Mouse (Mus musculus) midbrain, embryonic 12.5 days (tissue): ENCODE measurements around the gene Inpp5a. TPM values are rescaled to one million over a fixed set of nuclear protein-coding genes. Genes with fewer than 3 reads are reported as not detected.

Source experiments
- ATAC-seq: fragments of 200-750 bp; cut with Nextera tagmentation; 2 replicates; pipeline ENCODE4 v1.8.0; 2017; ENCODE audit warnings: low read depth, moderate TSS enrichment, moderate library complexity; ENCODE audit not compliant: low FRiP score
- H3K27ac ChIP-seq: fragments of 300-500 bp; sonication (generic); replicated peaks from 2 replicates; pipeline ENCODE4 v1.5.1; 2016; ENCODE audit warnings: mild to moderate bottlenecking
- H3K27me3 ChIP-seq: fragments of 300-500 bp; sonication (generic); 2 replicates; pipeline ENCODE4 v1.6.1; 2016; ENCODE audit warnings: mild to moderate bottlenecking
- H3K36me3 ChIP-seq: fragments of 300-500 bp; sonication (generic); 2 replicates; pipeline ENCODE4 v1.6.1; 2016
- H3K4me1 ChIP-seq: fragments of 300-500 bp; sonication (generic); 2 replicates; pipeline ENCODE4 v1.6.1; 2016
- H3K4me2 ChIP-seq: fragments of 300-500 bp; sonication (generic); replicated peaks from 2 replicates; pipeline ENCODE4 v1.6.1; 2016; ENCODE audit warnings: mild to moderate bottlenecking, moderate library complexity
- H3K4me3 ChIP-seq: fragments of 300-500 bp; sonication (generic); 2 replicates; pipeline ENCODE4 v1.5.1; 2016; ENCODE audit warnings: mild to moderate bottlenecking
- H3K9ac ChIP-seq: fragments of 300-500 bp; sonication (generic); replicated peaks from 2 replicates; pipeline ENCODE4 v1.6.1; 2016; ENCODE audit warnings: mild to moderate bottlenecking, moderate library complexity
- H3K9me3 ChIP-seq: fragments of 300-500 bp; sonication (generic); 2 replicates; pipeline ENCODE4 v1.6.1; 2016; ENCODE audit warnings: mild to moderate bottlenecking
- WGBS: fragments of 180-500 bp; shearing (Covaris S2); methylation state at CpG from one replicate; pipeline ENCODE4 v1.1.7; 2016; 5-methylcytosine and 5-hydroxymethylcytosine counted together
- polyA plus RNA-seq: library from polyadenylated mRNA; unstranded; fragments of >200 nt; fragmentation: Nextera tagmentation; extraction: Ambion mirVana; gene quantifications from 2 replicates; pipeline ENCODE4 v1.2.1, GENCODE M21; 2016

The Inpp5a gene
- 22.5 and 24.8 TPM in 2 replicates for polyA plus RNA-seq

DNA sequence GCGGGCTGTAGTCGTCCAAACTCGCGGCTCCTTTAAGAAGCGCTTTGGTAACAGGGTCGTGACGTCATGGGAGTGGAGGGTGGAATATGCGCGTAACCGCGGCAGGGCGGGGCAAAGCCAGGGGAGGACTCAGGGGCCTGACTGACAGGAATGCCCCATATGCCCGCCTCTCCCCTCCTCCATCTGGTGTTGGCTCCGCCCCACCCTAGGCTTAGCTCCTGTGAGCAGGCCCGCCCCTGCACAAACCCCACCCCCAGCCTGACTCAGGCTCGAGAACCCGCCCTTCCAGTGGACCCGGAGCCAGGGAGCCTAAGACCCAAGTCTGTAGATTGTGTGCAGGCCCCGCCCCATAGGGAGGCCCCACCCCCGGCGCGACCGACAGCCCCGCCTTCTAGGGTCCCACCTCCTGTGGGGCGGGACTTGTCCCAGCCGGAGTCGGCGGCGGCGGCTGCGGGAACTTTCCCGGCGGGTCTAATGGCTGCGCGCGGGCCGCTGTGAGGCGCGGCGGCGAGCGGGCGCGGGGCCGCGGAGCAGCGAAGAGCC lies at the start of gene Inpp5a:
Gene Inpp5a (plus strand): TSS at position 440 of the 543 bp plus-strand sequence.
- ATAC-seq, result peak; percentile 98
- Histone ChIP-seq H3K27ac (peak within 1 kb of the TSS; percentile 69), H3K9me3 (no peaks in the 10 kb centered on the region), H3K36me3 (no peaks in the 10 kb centered on the region), H3K4me2 (peak within 1 kb of the TSS; percentile 71), H3K9ac (peak within 1 kb of the TSS; percentile 79), H3K27me3 (no peaks in the 10 kb centered on the region), H3K4me1 (peaks cover 19% of the 10 kb centered on the region), H3K4me3 (peak within 1 kb of the TSS; percentile 78)
- under 1% methylated on average over 33 of the region's 47 CpGs for WGBS

DNA sequence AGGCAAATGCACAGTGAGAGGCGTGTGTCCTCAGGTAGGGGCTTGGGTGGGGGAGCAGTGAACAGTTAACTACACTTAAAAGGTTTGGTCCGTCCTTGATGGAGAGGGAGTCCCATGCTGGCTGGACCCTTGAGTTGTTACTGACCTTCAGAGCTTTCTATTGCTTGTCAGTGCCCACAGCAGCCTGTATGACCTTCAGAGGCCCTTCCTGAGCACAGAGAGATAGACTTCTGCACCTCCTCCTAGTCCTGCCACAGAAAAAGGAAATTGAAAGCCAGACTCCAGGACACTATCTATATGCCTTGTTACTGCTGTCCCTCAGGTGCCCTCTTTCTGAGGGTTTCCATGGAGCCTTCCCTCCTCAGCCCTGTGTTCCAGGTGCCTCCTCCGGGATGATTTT lies 49.7 kb upstream of the Inpp5a start:
- ATAC-seq, result no peak

DNA sequence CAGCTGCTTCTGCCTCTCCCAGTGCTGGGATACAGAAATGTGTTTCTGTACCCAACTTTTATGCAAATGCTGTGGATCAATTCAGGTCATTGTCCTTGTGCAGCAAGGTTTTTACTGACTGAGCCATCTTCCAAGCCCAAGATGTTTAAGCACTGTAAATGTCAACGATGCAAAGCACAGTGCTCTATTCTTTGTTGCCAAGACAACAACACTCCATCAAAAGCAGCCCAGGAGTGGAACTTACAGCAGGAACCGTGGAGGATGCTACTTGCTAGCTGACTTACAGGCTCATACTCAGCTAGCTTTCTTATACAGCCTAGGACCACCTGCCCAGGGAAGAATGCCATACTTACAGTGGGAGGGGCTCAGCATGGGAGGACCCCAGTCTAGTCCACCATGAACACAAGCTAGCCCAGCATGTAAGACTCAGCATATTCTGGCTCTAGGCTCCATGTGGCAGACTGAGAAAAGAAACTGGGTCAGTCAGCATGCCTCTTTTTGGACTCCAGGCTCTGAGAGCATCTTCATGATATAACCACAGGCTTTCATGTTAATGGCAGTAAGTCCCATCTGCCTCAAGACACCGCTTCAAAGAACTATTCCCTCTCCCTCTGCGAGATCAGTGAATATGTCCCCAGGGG lies 47.8 kb upstream of the Inpp5a start:
- Histone ChIP-seq H3K9me3 (no peaks in the 10 kb centered on the region), H3K36me3 (no peaks in the 10 kb centered on the region)
- 63% methylated on average over 4 of the region's 4 CpGs for WGBS

More for the DNA sequence above, 49.7 kb upstream of the Inpp5a start:
- H3K9me3 ChIP-seq, result no peaks in the 10 kb centered on the region; the same call in 1 of the 2 replicates
- H3K4me1 ChIP-seq, result 0 out of 2 replicates have a peak, but pooled peaks cover 3% of the 10 kb centered on the region
- 84% methylated on average over 3 of the region's 3 CpGs for WGBS
- H3K4me3 ChIP-seq, result no peak overlapping the region
- H3K9ac ChIP-seq, result no peak overlapping the region
- no peak overlapping the region for H3K4me2 ChIP-seq
- H3K36me3 ChIP-seq, result no peaks in the 10 kb centered on the region
- no peaks in the 10 kb centered on the region for H3K27me3 ChIP-seq
- H3K27ac ChIP-seq, result no peak overlapping the region

DNA sequence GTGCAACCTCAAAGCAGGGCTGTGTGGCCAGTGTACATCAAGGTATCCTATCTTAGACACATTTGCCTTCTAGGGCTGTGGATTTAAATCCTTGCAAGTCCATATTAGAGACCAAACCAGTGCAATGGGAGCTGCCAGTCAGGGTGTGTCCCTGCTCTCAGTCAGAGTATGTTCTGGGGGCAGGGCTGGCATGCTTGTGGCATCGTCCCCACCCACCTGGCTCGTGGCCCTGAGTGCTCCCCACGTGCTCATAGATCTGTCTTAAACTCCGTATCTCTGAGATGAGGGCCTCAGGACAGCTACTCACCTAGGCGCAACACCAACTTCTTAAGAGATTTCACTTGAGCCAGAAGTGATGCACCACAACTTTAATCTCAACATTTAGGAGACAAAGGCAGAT lies 46.1 kb upstream of the Inpp5a start:
- H3K4me3 ChIP-seq, result no peak overlapping the region
- WGBS, result 83% methylated on average over 5 of the region's 5 CpGs
- no peaks in the 10 kb centered on the region for H3K9me3 ChIP-seq
- H3K36me3 ChIP-seq, result no peaks in the 10 kb centered on the region
- no peak overlapping the region for H3K9ac ChIP-seq
- no peak for ATAC-seq
- no peak overlapping the region for H3K27ac ChIP-seq
- H3K27me3 ChIP-seq, result no peaks in the 10 kb centered on the region
- no peak overlapping the region for H3K4me2 ChIP-seq
- H3K4me1 ChIP-seq, result 0 out of 2 replicates have a peak, but pooled peaks cover 3% of the 10 kb centered on the region

More for the DNA sequence above, 47.8 kb upstream of the Inpp5a start:
- H3K27me3 ChIP-seq, result no peaks in the 10 kb centered on the region
- no peak overlapping the region for H3K9ac ChIP-seq
- no peak overlapping the region for H3K27ac ChIP-seq
- no peak overlapping the region for H3K4me3 ChIP-seq
- no peak overlapping the region for H3K4me2 ChIP-seq
- 0 out of 2 replicates have a peak, but pooled peaks cover 3% of the 10 kb centered on the region for H3K4me1 ChIP-seq
- no peak for ATAC-seq

DNA sequence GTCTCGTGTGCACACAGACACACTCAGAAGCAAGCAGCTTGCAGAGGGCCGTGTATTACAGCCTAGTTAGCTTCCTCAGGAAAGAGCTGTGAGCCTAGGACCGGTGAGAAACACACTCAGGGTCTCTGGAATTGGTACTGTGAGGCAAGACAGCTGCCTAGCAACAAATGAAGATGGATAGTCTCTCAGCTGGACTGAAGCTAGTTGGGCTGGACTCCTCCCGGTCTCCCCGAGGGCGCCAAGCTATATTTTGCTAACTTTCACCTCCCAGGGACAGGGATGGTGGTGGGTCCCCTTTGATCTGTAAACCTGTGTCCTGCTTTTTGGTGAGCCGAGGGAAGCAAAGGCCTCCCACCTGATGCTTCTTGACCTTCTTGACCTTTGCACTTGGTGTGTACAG lies 41.9 kb upstream of the Inpp5a start:
- Histone ChIP-seq H3K9ac (no peak overlapping the region), H3K27me3 (no peaks in the 10 kb centered on the region), H3K4me2 (no peak overlapping the region), H3K9me3 (no peaks in the 10 kb centered on the region), H3K4me3 (no peak overlapping the region), H3K27ac (no peak overlapping the region), H3K4me1 (no peaks in the 10 kb centered on the region), H3K36me3 (no peaks in the 10 kb centered on the region)
- 76% methylated on average over 7 of the region's 7 CpGs for WGBS
- no peak for ATAC-seq

DNA sequence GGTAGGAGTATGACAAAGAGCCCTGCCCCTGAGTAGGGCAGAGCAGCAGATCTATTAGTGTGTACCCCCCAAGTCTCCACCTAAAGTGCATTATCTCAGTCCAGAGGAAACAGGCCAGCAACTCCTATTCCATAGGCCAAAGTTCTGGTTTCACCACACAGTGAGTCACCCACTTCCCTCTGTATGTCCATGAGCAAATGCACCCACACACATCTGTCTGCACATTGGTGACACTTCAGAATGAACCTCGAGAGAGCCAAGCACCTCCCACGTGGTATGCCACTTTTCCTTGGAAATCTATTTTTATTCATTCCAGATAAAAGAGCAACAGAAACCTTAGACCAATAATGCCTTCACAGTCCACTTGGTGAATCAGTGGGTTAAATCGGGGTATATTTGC lies 38.3 kb upstream of the Inpp5a start:
- no peak for ATAC-seq
- H3K9ac ChIP-seq, result no peak overlapping the region
- H3K4me3 ChIP-seq, result no peak overlapping the region
- H3K4me1 ChIP-seq, result no peaks in the 10 kb centered on the region
- no peak overlapping the region for H3K27ac ChIP-seq
- H3K4me2 ChIP-seq, result no peak overlapping the region
- WGBS, result 84% methylated on average over 3 of the region's 3 CpGs
- no peaks in the 10 kb centered on the region for H3K9me3 ChIP-seq
- no peaks in the 10 kb centered on the region for H3K27me3 ChIP-seq
- H3K36me3 ChIP-seq, result no peaks in the 10 kb centered on the region

DNA sequence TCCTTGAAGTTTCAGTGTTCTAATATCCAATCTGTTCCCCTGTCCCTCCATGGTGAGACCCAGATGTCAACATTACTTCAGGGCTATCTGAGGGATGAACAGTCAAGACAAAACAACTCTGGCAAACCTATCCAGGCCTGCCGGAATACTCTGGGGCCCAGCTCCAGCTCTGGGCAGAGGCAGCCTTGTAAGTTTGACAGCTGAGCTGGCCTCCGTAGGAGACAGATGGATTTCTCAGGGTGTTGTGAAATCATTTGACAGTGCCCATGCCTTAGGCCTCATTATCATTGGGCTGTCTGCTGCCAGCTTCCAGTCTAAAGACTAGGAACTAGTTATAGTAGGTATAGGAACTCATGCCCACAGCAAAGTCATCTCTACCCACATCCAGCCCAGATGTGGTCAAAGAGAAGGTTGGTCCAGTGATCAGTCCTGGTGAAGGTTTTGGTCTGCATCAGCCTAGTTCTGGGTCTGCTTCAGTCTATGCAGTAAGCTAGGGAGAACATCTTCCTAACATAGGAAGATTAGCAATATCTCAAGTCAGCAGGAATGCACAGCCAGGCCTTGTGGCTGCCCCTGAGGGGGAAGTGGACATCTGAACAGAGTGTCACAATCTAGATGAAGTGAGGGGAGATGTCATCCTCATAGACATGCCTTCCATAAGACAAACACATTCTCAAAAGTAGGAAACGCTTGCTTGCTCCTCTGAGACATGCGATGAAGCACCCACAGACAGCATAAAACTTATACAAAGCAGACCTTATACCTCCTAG lies 34.4 kb upstream of the Inpp5a start:
- H3K4me1 ChIP-seq, result no peaks in the 10 kb centered on the region
- no peak for ATAC-seq
- H3K4me2 ChIP-seq, result no peak overlapping the region
- H3K9ac ChIP-seq, result no peak overlapping the region
- no peaks in the 10 kb centered on the region for H3K27me3 ChIP-seq
- H3K36me3 ChIP-seq, result no peaks in the 10 kb centered on the region
- H3K27ac ChIP-seq, result no peak overlapping the region
- no peaks in the 10 kb centered on the region for H3K9me3 ChIP-seq
- WGBS, result 96% methylated on average over 4 of the region's 4 CpGs
- H3K4me3 ChIP-seq, result no peak overlapping the region

DNA sequence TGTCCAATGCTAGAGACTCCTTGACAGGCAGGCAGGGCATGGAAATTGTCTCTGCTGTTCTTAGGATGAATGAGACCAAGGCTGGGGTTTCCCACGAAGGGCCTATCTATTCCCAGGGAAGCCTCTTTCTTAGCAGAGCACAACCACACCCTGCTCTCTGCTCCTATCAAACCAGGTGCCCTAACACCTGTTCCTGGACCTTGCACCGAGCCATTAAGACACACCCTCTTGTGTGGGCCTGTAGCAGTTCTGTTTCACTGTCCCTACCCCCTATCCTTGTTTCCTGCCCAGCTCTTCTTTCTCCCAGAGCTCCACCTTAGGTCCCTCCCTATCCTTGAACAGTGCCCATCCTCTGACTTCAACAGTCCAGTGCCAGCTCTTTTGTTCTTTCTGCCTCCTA lies 31.9 kb upstream of the Inpp5a start:
- H3K27ac ChIP-seq, result no peak overlapping the region
- WGBS, result 76% methylated on average over 2 of the region's 2 CpGs
- H3K36me3 ChIP-seq, result no peaks in the 10 kb centered on the region
- no peak overlapping the region for H3K4me3 ChIP-seq
- no peak overlapping the region for H3K4me2 ChIP-seq
- no peak overlapping the region for H3K9ac ChIP-seq
- H3K4me1 ChIP-seq, result no peaks in the 10 kb centered on the region
- H3K9me3 ChIP-seq, result no peaks in the 10 kb centered on the region
- no peak for ATAC-seq
- no peaks in the 10 kb centered on the region for H3K27me3 ChIP-seq

DNA sequence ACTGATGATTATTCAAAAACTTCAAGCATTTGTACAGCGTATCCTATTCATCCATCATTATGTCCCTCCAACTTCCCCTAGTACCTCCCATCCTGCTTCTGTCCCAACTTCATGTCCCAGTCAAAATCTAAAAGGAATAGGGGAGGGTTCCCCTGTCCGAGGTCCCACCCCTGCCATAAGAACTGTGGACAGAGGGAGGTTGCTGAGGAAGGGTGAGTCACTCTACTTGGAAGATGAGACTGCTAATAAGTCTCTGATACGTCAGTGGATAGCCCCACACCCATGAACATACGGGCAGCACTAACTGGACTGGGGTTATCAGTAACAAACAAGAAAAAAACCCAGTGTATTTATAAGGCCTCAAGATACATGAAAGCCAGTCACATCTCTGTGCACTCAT lies 29.0 kb upstream of the Inpp5a start:
- Histone ChIP-seq H3K4me2 (no peak overlapping the region), H3K4me1 (peaks cover 24% of the 10 kb centered on the region), H3K36me3 (no peaks in the 10 kb centered on the region), H3K4me3 (no peak overlapping the region), H3K9me3 (no peaks in the 10 kb centered on the region), H3K27me3 (peaks cover under 1% of the 10 kb centered on the region; the same call in 1 of the 2 replicates), H3K9ac (no peak overlapping the region), H3K27ac (no peak overlapping the region)
- no peak for ATAC-seq
- 88% methylated on average over 4 of the region's 4 CpGs for WGBS

DNA sequence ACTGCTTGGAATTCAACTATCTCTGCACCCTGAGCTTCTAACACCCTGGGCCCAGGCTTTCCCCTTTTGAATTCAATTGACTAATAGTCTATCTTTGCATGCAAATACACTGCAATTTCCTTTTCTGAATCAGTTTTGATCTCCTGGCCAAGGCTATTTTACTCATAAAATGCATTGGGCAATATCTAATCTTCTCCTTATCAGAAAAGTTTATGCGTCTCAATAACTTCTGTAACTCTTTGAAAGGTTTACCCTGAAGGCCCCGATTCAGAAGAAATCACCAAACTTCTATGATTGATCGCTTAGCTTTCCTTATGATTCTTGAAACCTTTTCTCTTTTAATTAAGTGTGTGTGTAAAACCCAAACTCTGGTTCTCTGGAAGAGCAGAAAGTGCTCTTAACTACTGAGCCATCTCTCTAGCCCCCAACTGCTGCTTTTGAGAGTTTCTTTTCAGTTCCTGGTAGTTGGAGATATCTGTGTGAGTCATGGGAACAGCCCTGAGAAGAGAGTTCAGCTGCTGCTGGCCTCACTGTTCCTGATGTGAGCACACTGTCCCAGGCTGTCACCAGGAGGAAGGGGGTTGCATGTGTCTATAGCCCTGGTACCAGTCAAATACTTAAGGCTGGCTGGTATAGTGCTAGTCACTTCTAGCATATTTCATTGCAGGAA lies 27.9 kb upstream of the Inpp5a start:
- Histone ChIP-seq H3K27ac (no peak overlapping the region), H3K27me3 (peaks cover 4% of the 10 kb centered on the region; the same call in 1 of the 2 replicates), H3K9ac (no peak overlapping the region), H3K9me3 (no peaks in the 10 kb centered on the region), H3K4me3 (no peak overlapping the region), H3K36me3 (no peaks in the 10 kb centered on the region), H3K4me1 (peaks cover 26% of the 10 kb centered on the region), H3K4me2 (no peak overlapping the region)
- ATAC-seq, result no peak
- WGBS, result 96% methylated on average over 3 of the region's 3 CpGs

DNA sequence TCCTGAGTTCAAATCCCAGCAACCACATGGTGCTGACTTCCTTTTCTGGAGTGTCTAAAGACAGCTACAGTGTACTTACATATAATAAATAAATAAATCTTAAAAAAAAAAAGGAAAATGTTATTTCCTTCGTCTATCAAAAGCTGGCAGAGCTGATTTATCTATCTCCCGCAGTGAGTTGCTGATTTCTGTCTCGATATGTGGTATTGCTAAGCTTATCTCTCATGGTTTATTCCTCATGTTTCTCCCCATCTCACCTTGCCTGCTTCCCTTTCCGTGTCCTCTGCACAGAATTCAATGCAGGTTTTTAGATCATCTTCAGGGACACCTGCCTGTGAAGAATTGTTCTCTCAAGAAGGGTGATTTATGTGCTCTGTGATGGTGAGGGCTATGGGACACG lies 27.1 kb upstream of the Inpp5a start:
- H3K27ac ChIP-seq, result no peak overlapping the region
- peaks cover 26% of the 10 kb centered on the region for H3K4me1 ChIP-seq
- ATAC-seq, result no peak
- H3K9me3 ChIP-seq, result no peaks in the 10 kb centered on the region
- no peak overlapping the region for H3K4me2 ChIP-seq
- peaks cover 4% of the 10 kb centered on the region; the same call in 1 of the 2 replicates for H3K27me3 ChIP-seq
- no peaks in the 10 kb centered on the region for H3K36me3 ChIP-seq
- H3K4me3 ChIP-seq, result no peak overlapping the region
- WGBS, result 91% methylated on average over 5 of the region's 5 CpGs
- H3K9ac ChIP-seq, result no peak overlapping the region

DNA sequence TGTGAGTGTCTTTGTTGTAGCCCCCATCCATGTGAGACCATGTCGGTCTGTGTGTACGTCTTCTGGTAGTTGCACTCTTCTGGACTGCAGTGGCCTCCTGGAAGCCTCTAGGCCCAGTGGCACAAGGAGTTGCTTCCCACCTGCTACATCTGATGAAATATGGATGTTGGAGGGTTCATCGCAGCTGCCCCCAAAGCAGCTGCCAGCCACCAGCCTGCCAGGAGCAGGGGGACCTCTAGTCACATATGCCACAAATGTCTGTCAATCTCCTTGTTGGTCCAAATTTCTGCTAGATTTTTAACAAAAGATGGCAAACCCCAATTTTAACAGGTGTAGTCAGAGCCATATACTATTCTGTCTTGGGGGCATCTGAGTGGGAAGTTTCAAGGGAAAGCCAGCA lies 26.4 kb upstream of the Inpp5a start:
- WGBS, result 84% methylated on average over 3 of the region's 3 CpGs
- H3K4me1 ChIP-seq, result peaks cover 26% of the 10 kb centered on the region
- no peaks in the 10 kb centered on the region for H3K9me3 ChIP-seq
- ATAC-seq, result no peak
- no peak overlapping the region for H3K4me3 ChIP-seq
- H3K4me2 ChIP-seq, result no peak overlapping the region
- H3K9ac ChIP-seq, result no peak overlapping the region
- peaks cover 4% of the 10 kb centered on the region; the same call in 1 of the 2 replicates for H3K27me3 ChIP-seq
- no peak overlapping the region for H3K27ac ChIP-seq
- no peaks in the 10 kb centered on the region for H3K36me3 ChIP-seq
